Mouse (Mus musculus) neural tube, embryonic 12.5 days (tissue): ENCODE measurements around the gene Calcb. TPM values are rescaled to one million over a fixed set of nuclear protein-coding genes. Genes with fewer than 3 reads are reported as not detected.

Source experiments
- ATAC-seq: fragments of 200-750 bp; cut with Nextera tagmentation; 2 replicates; pipeline ENCODE4 v1.8.0; 2017; ENCODE audit warnings: low read depth, mild to moderate bottlenecking, moderate TSS enrichment, moderate library complexity; ENCODE audit not compliant: low FRiP score
- H3K27ac ChIP-seq: fragments of 300-500 bp; sonication (generic); 2 replicates; pipeline ENCODE4 v1.5.1; 2016
- H3K27me3 ChIP-seq: fragments of 300-500 bp; sonication (generic); replicated peaks from 2 replicates; pipeline ENCODE4 v1.6.1; 2016; ENCODE audit warnings: mild to moderate bottlenecking
- H3K36me3 ChIP-seq: fragments of 300-500 bp; sonication (generic); 2 replicates; pipeline ENCODE4 v1.6.1; 2016; ENCODE audit warnings: mild to moderate bottlenecking
- H3K4me1 ChIP-seq: fragments of 300-500 bp; sonication (generic); 2 replicates; pipeline ENCODE4 v1.6.1; 2016
- H3K4me2 ChIP-seq: fragments of 300-500 bp; sonication (generic); replicated peaks from 2 replicates; pipeline ENCODE4 v1.6.1; 2016; ENCODE audit warnings: mild to moderate bottlenecking
- H3K4me3 ChIP-seq: fragments of 300-500 bp; sonication (generic); 2 replicates; pipeline ENCODE4 v1.5.1; 2016
- H3K9ac ChIP-seq: fragments of 300-500 bp; sonication (generic); 2 replicates; pipeline ENCODE4 v1.6.1; 2016; ENCODE audit warnings: mild to moderate bottlenecking
- H3K9me3 ChIP-seq: fragments of 300-500 bp; sonication (generic); 2 replicates; pipeline ENCODE4 v1.6.1; 2016; ENCODE audit warnings: mild to moderate bottlenecking
- WGBS: fragments of 180-500 bp; shearing (Covaris S2); methylation state at CpG from one replicate; pipeline ENCODE4 v1.1.7; 2016; 5-methylcytosine and 5-hydroxymethylcytosine counted together
- polyA plus RNA-seq: library from polyadenylated mRNA; unstranded; fragments of >200 nt; fragmentation: Nextera tagmentation; extraction: Ambion mirVana; gene quantifications from 2 replicates; pipeline ENCODE4 v1.2.1, GENCODE M21; 2016

Calcb gene
- polyA plus RNA-seq, 1 experiment from 2014 or later: 1.9 TPM

- no peak overlapping the region for H3K27ac ChIP-seq
- no peak overlapping the region for H3K9ac ChIP-seq
- ATAC-seq: no peak
- no peaks in the 10 kb centered on the region for H3K27me3 ChIP-seq
- no peaks in the 10 kb centered on the region for H3K4me1 ChIP-seq
- no peaks in the 10 kb centered on the region for H3K9me3 ChIP-seq
- H3K4me3 ChIP-seq: no peak overlapping the region
- no peaks in the 10 kb centered on the region for H3K36me3 ChIP-seq
- 59% methylated on average over 5 of the region's 5 CpGs for WGBS
- H3K4me2 ChIP-seq: no peak overlapping the region
Measured at GRCm38 (mm10) chr7:114736256-114736655, 17.8 kb downstream of the Calcb start.

- no peak overlapping the region for H3K27ac ChIP-seq
- no peak overlapping the region for H3K9ac ChIP-seq
- H3K4me2 ChIP-seq: no peak overlapping the region
- ATAC-seq: no peak
- no peaks in the 10 kb centered on the region for H3K9me3 ChIP-seq
- no peaks in the 10 kb centered on the region for H3K36me3 ChIP-seq
- no peaks in the 10 kb centered on the region for H3K27me3 ChIP-seq
- H3K4me3 ChIP-seq: no peak overlapping the region
- H3K4me1 ChIP-seq: no peaks in the 10 kb centered on the region
Measured at GRCm38 (mm10) chr7:114738166-114738565, 19.7 kb downstream of the Calcb start.

- H3K9ac ChIP-seq: no peak overlapping the region
- 51% methylated on average over 6 of the region's 6 CpGs for WGBS
- no peak overlapping the region for H3K4me3 ChIP-seq
- no peaks in the 10 kb centered on the region for H3K9me3 ChIP-seq
- no peak overlapping the region for H3K4me2 ChIP-seq
- ATAC-seq: no peak
- no peaks in the 10 kb centered on the region for H3K36me3 ChIP-seq
- no peak overlapping the region for H3K27ac ChIP-seq
- H3K4me1 ChIP-seq: peaks cover 1% of the 10 kb centered on the region
- H3K27me3 ChIP-seq: no peaks in the 10 kb centered on the region; the same call in 1 of the 2 replicates
Measured at GRCm38 (mm10) chr7:114740360-114741165, 22.1 kb downstream of the Calcb start.

- Histone ChIP-seq H3K27ac (no peak within 1 kb of the TSS), H3K9me3 (no peaks in the 10 kb centered on the region), H3K27me3 (no peaks in the 10 kb centered on the region; the same call in 1 of the 2 replicates), H3K4me1 (peaks cover 5% of the 10 kb centered on the region), H3K4me3 (no peak within 1 kb of the TSS), H3K4me2 (no peak within 1 kb of the TSS), H3K36me3 (no peaks in the 10 kb centered on the region), H3K9ac (no peak within 1 kb of the TSS)
- ATAC-seq: no peak
- WGBS: 77% methylated on average over 5 of the region's 5 CpGs
Measured at GRCm38 (mm10) chr7:114743022-114743780, 24.8 kb downstream of the Calcb start, which contains the start of gene Insc. Insc (plus strand) TSS chr7:114743694.

- ATAC-seq: no peak
- Histone ChIP-seq H3K27me3 (no peaks in the 10 kb centered on the region; the same call in 1 of the 2 replicates), H3K4me1 (peaks cover 5% of the 10 kb centered on the region), H3K9me3 (no peaks in the 10 kb centered on the region), H3K27ac (no peak overlapping the region), H3K36me3 (no peaks in the 10 kb centered on the region), H3K9ac (no peak overlapping the region), H3K4me2 (peak overlapping the region; percentile 77), H3K4me3 (no peak overlapping the region)
- WGBS: 68% methylated on average over 3 of the region's 3 CpGs
Measured at GRCm38 (mm10) chr7:114744639-114745245, 26.3 kb downstream of the Calcb start.

- Histone ChIP-seq H3K4me1 (peaks cover 5% of the 10 kb centered on the region), H3K27ac (no peak overlapping the region), H3K9ac (peak overlapping the region; percentile 52; the same call in 1 of the 2 replicates), H3K4me2 (peak overlapping the region; percentile 77), H3K4me3 (peak overlapping the region; percentile 39), H3K36me3 (no peaks in the 10 kb centered on the region), H3K9me3 (no peaks in the 10 kb centered on the region), H3K27me3 (no peaks in the 10 kb centered on the region; the same call in 1 of the 2 replicates)
- 0 out of 2 replicates have a peak, but pooled peaks have one; percentile 41 for ATAC-seq
- 4% methylated on average over 34 of the region's 34 CpGs for WGBS
Measured at GRCm38 (mm10) chr7:114745481-114746271, 27.2 kb downstream of the Calcb start.

GRCm38 (mm10) chr7:114747596-114747995, 29.2 kb downstream of the Calcb start:
- ATAC-seq: no peak
- Histone ChIP-seq H3K4me3 (no peak overlapping the region), H3K9ac (no peak overlapping the region), H3K9me3 (no peaks in the 10 kb centered on the region), H3K4me2 (no peak overlapping the region), H3K4me1 (peaks cover 5% of the 10 kb centered on the region), H3K36me3 (no peaks in the 10 kb centered on the region), H3K27me3 (no peaks in the 10 kb centered on the region; the same call in 1 of the 2 replicates), H3K27ac (no peak overlapping the region)
- 63% methylated on average over 3 of the region's 3 CpGs for WGBS

- no peak for ATAC-seq
- Histone ChIP-seq H3K36me3 (no peaks in the 10 kb centered on the region), H3K27me3 (no peaks in the 10 kb centered on the region; the same call in 1 of the 2 replicates), H3K4me1 (peaks cover 5% of the 10 kb centered on the region), H3K9me3 (no peaks in the 10 kb centered on the region), H3K4me2 (no peak overlapping the region), H3K4me3 (no peak overlapping the region), H3K9ac (no peak overlapping the region), H3K27ac (no peak overlapping the region)
- 69% methylated on average over 4 of the region's 4 CpGs for WGBS
Measured at GRCm38 (mm10) chr7:114748239-114748638, 29.8 kb downstream of the Calcb start.

- Histone ChIP-seq H3K27ac (no peak overlapping the region), H3K4me1 (0 out of 2 replicates have a peak, but pooled peaks cover 5% of the 10 kb centered on the region), H3K4me3 (no peak overlapping the region), H3K27me3 (no peaks in the 10 kb centered on the region), H3K9ac (no peak overlapping the region), H3K9me3 (no peaks in the 10 kb centered on the region), H3K36me3 (no peaks in the 10 kb centered on the region), H3K4me2 (no peak overlapping the region)
- 56% methylated on average over 2 of the region's 2 CpGs for WGBS
- ATAC-seq: no peak
Measured at GRCm38 (mm10) chr7:114753471-114753870, 35.0 kb downstream of the Calcb start.

GRCm38 (mm10) chr7:114754196-114754595, 35.8 kb downstream of the Calcb start:
- Histone ChIP-seq H3K27ac (no peak overlapping the region), H3K4me3 (no peak overlapping the region), H3K9me3 (no peaks in the 10 kb centered on the region), H3K36me3 (no peaks in the 10 kb centered on the region), H3K27me3 (no peaks in the 10 kb centered on the region), H3K4me1 (0 out of 2 replicates have a peak, but pooled peaks cover 5% of the 10 kb centered on the region), H3K4me2 (no peak overlapping the region), H3K9ac (no peak overlapping the region)
- no peak for ATAC-seq
- 51% methylated on average over 1 of the region's 1 CpGs for WGBS

GRCm38 (mm10) chr7:114754626-114755025, 36.2 kb downstream of the Calcb start:
- no peaks in the 10 kb centered on the region for H3K36me3 ChIP-seq
- no peaks in the 10 kb centered on the region for H3K27me3 ChIP-seq
- no peak overlapping the region for H3K4me3 ChIP-seq
- ATAC-seq: no peak
- H3K9ac ChIP-seq: no peak overlapping the region
- no peaks in the 10 kb centered on the region for H3K9me3 ChIP-seq
- H3K4me2 ChIP-seq: no peak overlapping the region
- H3K4me1 ChIP-seq: 0 out of 2 replicates have a peak, but pooled peaks cover 5% of the 10 kb centered on the region
- H3K27ac ChIP-seq: no peak overlapping the region
- 82% methylated on average over 8 of the region's 8 CpGs for WGBS
